Mouse (Mus musculus): Measurements from ENCODE around the gene Oxt. TPM values are rescaled to one million over a fixed set of nuclear protein-coding genes. Genes with fewer than 3 reads are reported as not detected.

Gene Oxt
- polyA plus RNA-seq, 1 experiment, result not detected

- H3K4me1 ChIP-seq (ENCODE audit: control insufficient read depth, insufficient read depth, low read length), result no peaks in the 10 kb centered on the region
- no peak overlapping the region for H3K4me3 ChIP-seq (ENCODE audit: insufficient read depth, low read length)
- H3K27ac ChIP-seq (ENCODE audit: insufficient read depth, low read depth, low read length), result no peak overlapping the region
- no peak for TF ChIP-seq POLR2A (IDR thresholded peaks at IDR 0.05; ENCODE audit: borderline replicate concordance, low read depth, low read length)
- no peak for TF ChIP-seq CTCF (IDR thresholded peaks at IDR 0.05; ENCODE audit: low read depth, low read length)
Measured at GRCm38 (mm10) chr2:130589761-130590160, 13.8 kb downstream of the Oxt start.

- no peak overlapping the region for H3K4me3 ChIP-seq (ENCODE audit: insufficient read depth, low read length)
- TF ChIP-seq POLR2A (IDR thresholded peaks at IDR 0.05; ENCODE audit: borderline replicate concordance, low read depth, low read length) (no peak), CTCF (IDR thresholded peaks at IDR 0.05; ENCODE audit: low read depth, low read length) (no peak)
- no peak overlapping the region for H3K27ac ChIP-seq (ENCODE audit: insufficient read depth, low read depth, low read length)
- no peaks in the 10 kb centered on the region for H3K4me1 ChIP-seq (ENCODE audit: control insufficient read depth, insufficient read depth, low read length)
Measured at GRCm38 (mm10) chr2:130591016-130591415, 15.0 kb downstream of the Oxt start.

GRCm38 (mm10) chr2:130595596-130595995 lies 19.6 kb downstream of the Oxt start:
- no peak overlapping the region for H3K27ac ChIP-seq (ENCODE audit: insufficient read depth, low read depth, low read length)
- TF ChIP-seq POLR2A (IDR thresholded peaks at IDR 0.05; ENCODE audit: borderline replicate concordance, low read depth, low read length), result no peak
- no peak for TF ChIP-seq CTCF (IDR thresholded peaks at IDR 0.05; ENCODE audit: low read depth, low read length)
- 0 out of 2 replicates have a peak, but pooled peaks cover 2% of the 10 kb centered on the region for H3K4me1 ChIP-seq (ENCODE audit: control insufficient read depth, insufficient read depth, low read length)
- no peak overlapping the region for H3K4me3 ChIP-seq (ENCODE audit: insufficient read depth, low read length)

- H3K27ac ChIP-seq (ENCODE audit: insufficient read depth, low read depth, low read length), result no peak overlapping the region
- H3K4me1 ChIP-seq (ENCODE audit: control insufficient read depth, insufficient read depth, low read length), result 0 out of 2 replicates have a peak, but pooled peaks cover 2% of the 10 kb centered on the region
- H3K4me3 ChIP-seq (ENCODE audit: insufficient read depth, low read length), result no peak overlapping the region
- TF ChIP-seq POLR2A (IDR thresholded peaks at IDR 0.05; ENCODE audit: borderline replicate concordance, low read depth, low read length) (no peak), CTCF (IDR thresholded peaks at IDR 0.05; ENCODE audit: low read depth, low read length) (peak; percentile 55)
Measured at GRCm38 (mm10) chr2:130597601-130598010, 21.6 kb downstream of the Oxt start.

GRCm38 (mm10) chr2:130598399-130598798 lies 22.4 kb downstream of the Oxt start:
- TF ChIP-seq POLR2A (IDR thresholded peaks at IDR 0.05; ENCODE audit: borderline replicate concordance, low read depth, low read length) (no peak), CTCF (IDR thresholded peaks at IDR 0.05; ENCODE audit: low read depth, low read length) (no peak)
- Histone ChIP-seq H3K27ac (ENCODE audit: insufficient read depth, low read depth, low read length) (no peak overlapping the region), H3K4me3 (ENCODE audit: insufficient read depth, low read length) (no peak overlapping the region), H3K4me1 (ENCODE audit: control insufficient read depth, insufficient read depth, low read length) (0 out of 2 replicates have a peak, but pooled peaks cover 2% of the 10 kb centered on the region)

GRCm38 (mm10) chr2:130602195-130602594 lies 26.2 kb downstream of the Oxt start:
- no peak for TF ChIP-seq POLR2A (IDR thresholded peaks at IDR 0.05; ENCODE audit: borderline replicate concordance, low read depth, low read length)
- no peak for TF ChIP-seq CTCF (IDR thresholded peaks at IDR 0.05; ENCODE audit: low read depth, low read length)
- no peak overlapping the region for H3K27ac ChIP-seq (ENCODE audit: insufficient read depth, low read depth, low read length)
- 0 out of 2 replicates have a peak, but pooled peaks cover 2% of the 10 kb centered on the region for H3K4me1 ChIP-seq (ENCODE audit: control insufficient read depth, insufficient read depth, low read length)
- H3K4me3 ChIP-seq (ENCODE audit: insufficient read depth, low read length), result no peak overlapping the region

GRCm38 (mm10) chr2:130613091-130613490 lies 37.1 kb downstream of the Oxt start:
- H3K4me3 ChIP-seq (ENCODE audit: insufficient read depth, low read length), result no peak overlapping the region
- H3K27ac ChIP-seq (ENCODE audit: insufficient read depth, low read depth, low read length), result no peak overlapping the region
- no peak for TF ChIP-seq POLR2A (IDR thresholded peaks at IDR 0.05; ENCODE audit: borderline replicate concordance, low read depth, low read length)
- peak; percentile 34; the same call in 1 of the 2 replicates for TF ChIP-seq CTCF (IDR thresholded peaks at IDR 0.05; ENCODE audit: low read depth, low read length)
- no peaks in the 10 kb centered on the region for H3K4me1 ChIP-seq (ENCODE audit: control insufficient read depth, insufficient read depth, low read length)

GRCm38 (mm10) chr2:130618972-130619371 lies 43.0 kb downstream of the Oxt start:
- Histone ChIP-seq H3K4me1 (ENCODE audit: control insufficient read depth, insufficient read depth, low read length) (no peaks in the 10 kb centered on the region), H3K27ac (ENCODE audit: insufficient read depth, low read depth, low read length) (no peak overlapping the region), H3K4me3 (ENCODE audit: insufficient read depth, low read length) (no peak overlapping the region)
- no peak for TF ChIP-seq CTCF (IDR thresholded peaks at IDR 0.05; ENCODE audit: low read depth, low read length)
- TF ChIP-seq POLR2A (IDR thresholded peaks at IDR 0.05; ENCODE audit: borderline replicate concordance, low read depth, low read length), result no peak

Other genes with a start within 250 kb of the Oxt start
- gene Cpxm1, start 178.6 kb upstream of the Oxt start, polyA plus RNA-seq (2012; ENCODE audit: insufficient read depth, insufficient read length, missing spikeins), result 0.33 TPM in 1 of 2 replicates, not detected in the other
- gene Gm28372, start 170.9 kb upstream of the Oxt start, polyA plus RNA-seq (2012; ENCODE audit: insufficient read depth, insufficient read length, missing spikeins), result not detected in 2 replicates
- not detected in 2 replicates for gene 1700020A23Rik, start 170.9 kb upstream of the Oxt start, polyA plus RNA-seq (2012; ENCODE audit: insufficient read depth, insufficient read length, missing spikeins)
- not detected in 2 replicates for gene Tmem239, start 169.7 kb upstream of the Oxt start, polyA plus RNA-seq (2012; ENCODE audit: insufficient read depth, insufficient read length, missing spikeins)
- gene Vps16, start 151.8 kb upstream of the Oxt start, polyA plus RNA-seq (2012; ENCODE audit: insufficient read depth, insufficient read length, missing spikeins), result 121 and 124 TPM in 2 replicates
- 14.1 and 15.7 TPM in 2 replicates for gene Pced1a, start 151.5 kb upstream of the Oxt start, polyA plus RNA-seq (2012; ENCODE audit: insufficient read depth, insufficient read length, missing spikeins)
- 195 and 229 TPM in 2 replicates for gene Ptpra, start 125.9 kb upstream of the Oxt start, polyA plus RNA-seq (2012; ENCODE audit: insufficient read depth, insufficient read length, missing spikeins)
- 28.3 and 30.0 TPM in 2 replicates for gene Mrps26, start 12.4 kb upstream of the Oxt start, polyA plus RNA-seq (2012; ENCODE audit: insufficient read depth, insufficient read length, missing spikeins)
- gene Avp, start 6.4 kb downstream of the Oxt start, polyA plus RNA-seq (2012; ENCODE audit: insufficient read depth, insufficient read length, missing spikeins), result not detected in 2 replicates
- 4.4 and 6.1 TPM in 2 replicates for gene Fastkd5, start 53.9 kb downstream of the Oxt start, polyA plus RNA-seq (2012; ENCODE audit: insufficient read depth, insufficient read length, missing spikeins)
- 5.0 and 6.1 TPM in 2 replicates for gene Ubox5, start 53.9 kb downstream of the Oxt start, polyA plus RNA-seq (2012; ENCODE audit: insufficient read depth, insufficient read length, missing spikeins)
- gene Lzts3, start 66.6 kb downstream of the Oxt start, polyA plus RNA-seq (2012; ENCODE audit: insufficient read depth, insufficient read length, missing spikeins), result 2.8 and 3.3 TPM in 2 replicates
- 115 and 134 TPM in 2 replicates for gene Ddrgk1, start 88.5 kb downstream of the Oxt start, polyA plus RNA-seq (2012; ENCODE audit: insufficient read depth, insufficient read length, missing spikeins)
- 22.7 and 23.7 TPM in 2 replicates for gene Itpa, start 91.4 kb downstream of the Oxt start, polyA plus RNA-seq (2012; ENCODE audit: insufficient read depth, insufficient read length, missing spikeins)
- gene Slc4a11, start 121.3 kb downstream of the Oxt start, polyA plus RNA-seq (2012; ENCODE audit: insufficient read depth, insufficient read length, missing spikeins), result 0.34 and 0.65 TPM in 2 replicates